In the genomic region with DNA sequence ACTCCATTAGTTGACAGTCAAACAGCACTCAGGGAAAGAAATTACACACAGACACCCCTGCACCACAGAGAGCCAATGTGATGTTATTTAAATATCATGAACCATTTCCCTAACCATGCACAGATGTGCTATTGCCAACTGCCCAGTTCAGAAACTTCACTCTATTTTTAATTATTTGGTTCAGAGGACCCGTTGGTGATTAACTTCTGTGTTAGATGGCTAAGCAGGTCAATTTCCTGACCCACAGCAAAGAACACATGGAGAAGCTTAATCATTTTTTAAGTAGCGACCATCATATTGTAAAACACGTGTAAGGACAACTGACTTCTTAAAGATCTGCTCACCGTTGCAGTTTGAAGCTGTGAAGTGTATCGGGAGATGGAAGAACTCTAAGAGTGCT, we compare ENCODE assay signal across 27 mouse cellular contexts.
"Had no signal": no experiment of that assay in that cellular context is flagged by ENCODE, and none has a peak within 500 bp of the region (broad histone marks: within the 10 kb centered on the region; RNA-seq: fewer than 3 reads in every experiment).

No protein-coding gene starts in this region.

- H3K4me1 ChIP-seq: hindbrain, embryonic 13.5 days; intestine, embryonic 15.5 days; liver, embryonic 15.5 days had no signal

- H3K9me3 ChIP-seq: heart, embryonic 13.5 days; heart, embryonic 15.5 days; hindbrain, embryonic 13.5 days; hindbrain, embryonic 15.5 days; intestine, embryonic 15.5 days; limb, embryonic 10.5 days; limb, embryonic 12.5 days; liver, embryonic 13.5 days; liver, embryonic 15.5 days had no signal

- H3K36me3 ChIP-seq: heart, embryonic 15.5 days; hindbrain, embryonic 15.5 days; intestine, embryonic 15.5 days; limb, embryonic 10.5 days; limb, embryonic 12.5 days; liver, embryonic 15.5 days had no signal

- H3K4me3 ChIP-seq: gastrocnemius, adult 2 months; heart, adult 2 months; heart, embryonic 13.5 days; heart, embryonic 15.5 days; hindbrain, embryonic 13.5 days; hindbrain, embryonic 15.5 days; intestine, embryonic 15.5 days; layer of hippocampus, adult 2 months; left cerebral cortex, adult 2 months; limb, embryonic 10.5 days; limb, embryonic 12.5 days; liver, embryonic 13.5 days; liver, embryonic 15.5 days had no signal

- H3K27me3 ChIP-seq: heart, embryonic 13.5 days; heart, embryonic 15.5 days; hindbrain, embryonic 13.5 days; hindbrain, embryonic 15.5 days; intestine, embryonic 15.5 days; limb, embryonic 12.5 days; liver, embryonic 13.5 days; liver, embryonic 15.5 days had no signal

- ATAC-seq: forebrain, postnatal 0 days; hindbrain, postnatal 0 days; inflammation-experienced regulatory T-cells, adult 6 months; intestine, embryonic 15.5 days; intestine, postnatal 0 days; liver, postnatal 0 days had no signal

- H3K9ac ChIP-seq: forebrain, postnatal 0 days; heart, embryonic 13.5 days; heart, embryonic 15.5 days; hindbrain, embryonic 13.5 days; hindbrain, embryonic 15.5 days; intestine, embryonic 15.5 days; limb, embryonic 12.5 days; liver, embryonic 13.5 days; liver, embryonic 15.5 days; liver, postnatal 0 days had no signal

- H3K4me2 ChIP-seq: heart, embryonic 11.5 days; heart, embryonic 13.5 days; heart, embryonic 15.5 days; hindbrain, embryonic 13.5 days; hindbrain, embryonic 15.5 days; intestine, embryonic 15.5 days; limb, embryonic 12.5 days; liver, embryonic 11.5 days; liver, embryonic 13.5 days; liver, embryonic 15.5 days had no signal

- H3K27ac ChIP-seq: gastrocnemius, adult 2 months; heart, adult 2 months; heart, embryonic 13.5 days; heart, embryonic 15.5 days; hindbrain, embryonic 13.5 days; hindbrain, embryonic 15.5 days; hindbrain, postnatal 0 days; intestine, embryonic 15.5 days; layer of hippocampus, adult 2 months; left cerebral cortex, adult 2 months; limb, embryonic 10.5 days; limb, embryonic 12.5 days; liver, embryonic 13.5 days; liver, embryonic 15.5 days had no signal

- DNase-seq: forebrain, postnatal 0 days; gastrocnemius, adult 2 months; gastrocnemius, postnatal 10 days; gastrocnemius, postnatal 25 days; heart, adult 11 months; heart, adult 2 months; heart, postnatal 14 days; heart, postnatal 36 days; kidney, postnatal 4 days; liver; liver, embryonic 13.5 days; liver, postnatal 0 days had no signal
